Mouse (Mus musculus) frontal cortex, postnatal 36 days (tissue): Measurements from ENCODE around the gene Olfr1417.
"Not testable (repeated sequence)": the region's sequence is repeated elsewhere in the genome, so short reads cannot be mapped to it uniquely, and the experiment has no call there.

Source experiments
- DNase-seq, 2 experiments: peaks; one replicate each; pipeline ENCODE4 v3.0.0; 2022; ENCODE audit warnings: low spot score in 2 of 2

Olfr1417 gene

GRCm38 (mm10) chr19:11839119-11839518 is at the start of gene Olfr1417:
Olfr1417 (minus strand) TSS chr19:11839219.
- no peak for DNase-seq

- no peak for DNase-seq
Observed at GRCm38 (mm10) chr19:11886265-11886664, 47.2 kb upstream of the Olfr1417 start, which contains the start of gene Olfr1420. Olfr1420 (plus strand) TSS chr19:11886565.

- not testable (repeated sequence) for DNase-seq
Observed at GRCm38 (mm10) chr19:11878404-11878803, 39.4 kb upstream of the Olfr1417 start.

GRCm38 (mm10) chr19:11875006-11875405 is 36.0 kb upstream of the Olfr1417 start, which contains the start of gene Olfr1419:
Olfr1419 (minus strand) TSS chr19:11875106.
- no peak for DNase-seq

GRCm38 (mm10) chr19:11867837-11868236 is 28.8 kb upstream of the Olfr1417 start:
- no peak for DNase-seq

GRCm38 (mm10) chr19:11860966-11861365 is 21.9 kb upstream of the Olfr1417 start, which contains the start of gene Olfr1418:
Olfr1418 (minus strand) TSS chr19:11861066.
- DNase-seq, result no peak

GRCm38 (mm10) chr19:11856506-11856905 is 17.5 kb upstream of the Olfr1417 start:
- DNase-seq, result no peak

GRCm38 (mm10) chr19:11854821-11855220 is 15.8 kb upstream of the Olfr1417 start:
- DNase-seq, result no peak

GRCm38 (mm10) chr19:11852652-11853051 is 13.6 kb upstream of the Olfr1417 start:
- no peak for DNase-seq

- peak in 1 of 2 experiments; percentile 2 for DNase-seq
Observed at GRCm38 (mm10) chr19:11846333-11846732, 7.3 kb upstream of the Olfr1417 start.

GRCm38 (mm10) chr19:11823346-11824065 is 15.5 kb downstream of the Olfr1417 start:
- no peak for DNase-seq

GRCm38 (mm10) chr19:11820211-11820610 is 18.8 kb downstream of the Olfr1417 start:
- DNase-seq, result no peak

GRCm38 (mm10) chr19:11819800-11820199 is 19.2 kb downstream of the Olfr1417 start:
- DNase-seq, result peak; percentile 45 to 61

GRCm38 (mm10) chr19:11819143-11819700 is 19.8 kb downstream of the Olfr1417 start, which contains the start of gene Stx3:
Stx3 (minus strand) TSS chr19:11819403.
- DNase-seq, result no peak

GRCm38 (mm10) chr19:11818199-11819142 is 20.5 kb downstream of the Olfr1417 start:
- peak; percentile 45 to 52 for DNase-seq

GRCm38 (mm10) chr19:11817586-11817985 is 21.4 kb downstream of the Olfr1417 start:
- no peak for DNase-seq

GRCm38 (mm10) chr19:11816706-11817105 is 22.3 kb downstream of the Olfr1417 start:
- DNase-seq, result no peak

GRCm38 (mm10) chr19:11814742-11815333 is 24.2 kb downstream of the Olfr1417 start:
- DNase-seq, result no peak

- no peak for DNase-seq
Observed at GRCm38 (mm10) chr19:11813649-11814048, 25.4 kb downstream of the Olfr1417 start.

- no peak for DNase-seq
Observed at GRCm38 (mm10) chr19:11813136-11813535, 25.9 kb downstream of the Olfr1417 start.

GRCm38 (mm10) chr19:11811688-11812365 is 27.2 kb downstream of the Olfr1417 start:
- no peak for DNase-seq
